Mouse (Mus musculus): Measurements from ENCODE around the gene Cplx1. TPM values are rescaled to one million over a fixed set of nuclear protein-coding genes. Genes with fewer than 3 reads are reported as not detected.

Gene Cplx1
- polyA plus RNA-seq, 1 experiment: not detected

GRCm38 (mm10) chr5:108473737-108474136 lies 76.1 kb downstream of the Cplx1 start:
- H3K27ac ChIP-seq (ENCODE audit: insufficient read depth, low read depth, low read length): no peak overlapping the region
- TF ChIP-seq CTCF (IDR thresholded peaks at IDR 0.05; ENCODE audit: low read depth, low read length) (no peak), POLR2A (IDR thresholded peaks at IDR 0.05; ENCODE audit: borderline replicate concordance, low read depth, low read length) (no peak)
- no peak overlapping the region for H3K4me3 ChIP-seq (ENCODE audit: insufficient read depth, low read length)
- no peaks in the 10 kb centered on the region for H3K4me1 ChIP-seq (ENCODE audit: control insufficient read depth, insufficient read depth, low read length)

- Histone ChIP-seq H3K4me1 (ENCODE audit: control insufficient read depth, insufficient read depth, low read length) (no peaks in the 10 kb centered on the region), H3K4me3 (ENCODE audit: insufficient read depth, low read length) (no peak overlapping the region), H3K27ac (ENCODE audit: insufficient read depth, low read depth, low read length) (no peak overlapping the region)
- TF ChIP-seq CTCF (IDR thresholded peaks at IDR 0.05; ENCODE audit: low read depth, low read length): no peak
- TF ChIP-seq POLR2A (IDR thresholded peaks at IDR 0.05; ENCODE audit: borderline replicate concordance, low read depth, low read length): no peak
Measured at GRCm38 (mm10) chr5:108469617-108470016, 80.2 kb downstream of the Cplx1 start.

Other genes with a start within 250 kb of the Cplx1 start
- gene Pigg, start 237.4 kb downstream of the Cplx1 start, polyA plus RNA-seq (2012; ENCODE audit: insufficient read depth, insufficient read length, missing spikeins): 5.1 and 5.8 TPM in 2 replicates
- not detected in 2 replicates for gene Gm42517, start 182.1 kb downstream of the Cplx1 start, polyA plus RNA-seq (2012; ENCODE audit: insufficient read depth, insufficient read length, missing spikeins)
- not detected in 2 replicates for gene Pde6b, start 161.6 kb downstream of the Cplx1 start, polyA plus RNA-seq (2012; ENCODE audit: insufficient read depth, insufficient read length, missing spikeins)
- 222 and 238 TPM in 2 replicates for gene Atp5k, start 115.6 kb downstream of the Cplx1 start, polyA plus RNA-seq (2012; ENCODE audit: insufficient read depth, insufficient read length, missing spikeins)
- gene Mfsd7a, start 101.1 kb downstream of the Cplx1 start, polyA plus RNA-seq (2012; ENCODE audit: insufficient read depth, insufficient read length, missing spikeins): 8.7 and 9.8 TPM in 2 replicates
- 16.9 and 23.9 TPM in 2 replicates for gene Pcgf3, start 88.8 kb downstream of the Cplx1 start, polyA plus RNA-seq (2012; ENCODE audit: insufficient read depth, insufficient read length, missing spikeins)
- 105 TPM in 2 replicates for gene Gak, start 79.7 kb upstream of the Cplx1 start, polyA plus RNA-seq (2012; ENCODE audit: insufficient read depth, insufficient read length, missing spikeins)
- 38.1 and 40.7 TPM in 2 replicates for gene Tmem175, start 79.7 kb upstream of the Cplx1 start, polyA plus RNA-seq (2012; ENCODE audit: insufficient read depth, insufficient read length, missing spikeins)
- gene Idua, start 110.3 kb upstream of the Cplx1 start, polyA plus RNA-seq (2012; ENCODE audit: insufficient read depth, insufficient read length, missing spikeins): 62.6 and 73.7 TPM in 2 replicates
- 15.2 and 15.7 TPM in 2 replicates for gene Dgkq, start 119.6 kb upstream of the Cplx1 start, polyA plus RNA-seq (2012; ENCODE audit: insufficient read depth, insufficient read length, missing spikeins)
- not detected in 2 replicates for gene Slc26a1, start 125.5 kb upstream of the Cplx1 start, polyA plus RNA-seq (2012; ENCODE audit: insufficient read depth, insufficient read length, missing spikeins)
- gene Fgfrl1, start 142.4 kb upstream of the Cplx1 start, polyA plus RNA-seq (2012; ENCODE audit: insufficient read depth, insufficient read length, missing spikeins): 1.5 and 2.4 TPM in 2 replicates
- 0.66 TPM in 1 of 2 replicates, not detected in the other for gene Rnf212, start 225.0 kb upstream of the Cplx1 start, polyA plus RNA-seq (2012; ENCODE audit: insufficient read depth, insufficient read length, missing spikeins)
- gene Tmed11, start 245.3 kb upstream of the Cplx1 start, polyA plus RNA-seq (2012; ENCODE audit: insufficient read depth, insufficient read length, missing spikeins): not detected in 2 replicates